Mouse (Mus musculus): Measurements from ENCODE around the gene Pla2g1b. TPM values are rescaled to one million over a fixed set of nuclear protein-coding genes. Genes with fewer than 3 reads are reported as not detected.
A peak's percentile ranks its signal among the peaks of the same experiment; 100 is the strongest.
"Not testable (repeated sequence)": the region's sequence is repeated elsewhere in the genome, so short reads cannot be mapped to it uniquely, and the experiment has no call there.

Gene Pla2g1b
- total RNA-seq, 2 experiments from 2014 or later: not detected

- DNase-seq (ENCODE audit: low spot score in 2 of 2): no peak
These were observed 17.3 kb downstream of the Pla2g1b start for GRCm38 (mm10) chr5:115483385-115483784.

DNA sequence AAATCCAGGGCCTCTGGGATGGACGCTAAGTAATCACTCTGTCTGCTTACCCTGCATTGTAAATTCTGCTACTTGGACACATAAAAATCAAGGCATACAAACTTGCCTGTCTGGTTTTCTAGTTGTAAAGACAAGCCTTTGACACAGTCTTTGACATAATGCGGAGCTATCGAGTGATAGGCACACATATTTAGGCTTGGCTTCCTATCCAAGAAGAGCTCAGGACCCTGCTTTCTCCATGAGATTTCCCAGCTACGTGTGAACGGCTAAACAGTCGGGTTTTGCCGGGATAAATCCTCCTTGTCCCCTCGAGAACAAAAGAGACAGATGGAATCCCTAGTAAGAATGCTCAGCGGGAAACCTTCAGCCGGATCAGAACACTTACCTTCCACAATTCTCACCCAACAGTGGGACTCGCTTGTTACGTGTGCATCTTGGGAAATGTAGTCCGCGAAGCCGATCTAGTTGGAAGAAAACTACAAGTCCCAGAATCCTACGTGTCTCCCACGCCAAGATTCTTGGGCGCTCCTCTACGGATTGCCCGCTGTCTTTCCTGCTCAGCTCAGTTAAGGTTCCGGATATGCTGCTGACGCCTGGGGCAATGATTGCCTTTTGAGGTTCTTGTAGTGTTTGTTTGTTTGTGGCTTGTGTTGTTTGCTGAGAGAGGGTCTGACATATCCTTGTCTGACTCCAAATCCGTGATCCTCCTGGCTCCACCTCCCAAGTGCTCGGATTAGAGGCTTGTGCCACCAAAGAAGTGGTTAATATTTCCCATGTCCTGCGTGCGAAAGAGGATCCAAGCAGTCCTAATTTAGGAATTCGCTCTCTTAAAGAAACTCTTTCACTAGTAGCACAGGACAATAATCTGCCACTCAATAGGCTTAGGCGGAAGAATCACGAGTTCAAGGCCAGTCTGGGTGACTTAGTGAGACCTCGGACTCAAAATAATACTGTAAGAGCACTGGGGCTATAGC, 18.2 kb downstream of the Pla2g1b start, which contains the start of gene Sirt4:
TSS of gene Sirt4 (minus strand) at position 779 of the 974 bp plus-strand sequence.
- peak; percentile 58 to 65 for DNase-seq (ENCODE audit: low spot score in 2 of 2)

GRCm38 (mm10) chr5:115484996-115485395, 18.9 kb downstream of the Pla2g1b start:
- no peak for DNase-seq (ENCODE audit: low spot score in 2 of 2)

DNA sequence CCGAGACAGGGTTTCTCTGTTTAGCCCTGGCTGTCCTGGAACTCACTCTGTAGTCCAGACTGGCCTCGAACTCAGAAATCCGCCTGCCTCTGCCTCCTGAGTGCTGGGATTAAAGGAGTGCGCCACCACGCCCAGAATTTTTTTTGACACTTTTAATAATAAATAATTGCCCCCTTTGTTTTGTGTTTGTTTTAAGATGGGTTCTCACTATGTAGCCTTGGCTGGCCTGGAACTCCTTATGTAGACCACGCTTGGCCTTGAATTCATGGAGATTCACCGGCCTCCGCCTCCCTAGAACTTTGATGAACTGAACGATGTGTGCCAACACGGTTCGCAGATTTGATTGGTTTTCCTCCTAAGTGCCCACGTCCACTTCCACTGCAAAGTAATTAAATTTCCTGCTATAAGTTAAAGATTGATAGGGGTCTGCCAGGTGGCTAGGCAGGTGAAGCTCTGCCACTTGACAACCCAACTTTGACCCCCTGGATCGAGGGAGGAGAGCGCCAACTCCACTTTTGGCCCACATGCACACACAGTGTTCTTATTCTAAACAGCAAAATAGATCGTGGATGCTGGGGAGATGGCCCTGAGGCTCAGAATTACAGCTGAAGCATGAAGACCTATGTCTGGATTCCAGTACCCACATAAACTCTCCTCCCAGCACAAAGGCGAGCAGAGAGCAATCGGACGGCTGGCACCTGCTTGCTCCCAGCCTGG, 19.6 kb downstream of the Pla2g1b start:
- no peak for DNase-seq (ENCODE audit: low spot score in 2 of 2)

DNA sequence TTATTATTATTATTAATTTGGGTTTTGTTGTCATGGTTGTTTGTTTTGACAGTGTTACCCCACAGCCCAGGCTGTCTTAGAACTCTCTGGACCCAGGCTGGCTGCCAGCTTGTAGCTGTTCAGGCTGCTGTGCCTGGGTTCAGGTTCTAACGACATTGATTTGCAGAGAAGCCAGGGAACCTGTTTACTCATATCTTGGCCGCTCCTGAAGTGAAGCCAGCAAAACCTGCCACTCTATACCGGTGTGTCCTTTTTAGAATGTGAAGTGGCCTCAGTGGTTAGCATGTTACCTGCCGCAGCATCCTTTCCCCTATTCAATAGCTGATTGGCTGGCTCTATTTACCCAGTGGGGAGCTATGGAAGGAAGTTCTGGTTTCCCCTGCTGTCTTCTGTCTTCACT, 20.7 kb downstream of the Pla2g1b start:
- DNase-seq (ENCODE audit: low spot score in 2 of 2): no peak

DNA sequence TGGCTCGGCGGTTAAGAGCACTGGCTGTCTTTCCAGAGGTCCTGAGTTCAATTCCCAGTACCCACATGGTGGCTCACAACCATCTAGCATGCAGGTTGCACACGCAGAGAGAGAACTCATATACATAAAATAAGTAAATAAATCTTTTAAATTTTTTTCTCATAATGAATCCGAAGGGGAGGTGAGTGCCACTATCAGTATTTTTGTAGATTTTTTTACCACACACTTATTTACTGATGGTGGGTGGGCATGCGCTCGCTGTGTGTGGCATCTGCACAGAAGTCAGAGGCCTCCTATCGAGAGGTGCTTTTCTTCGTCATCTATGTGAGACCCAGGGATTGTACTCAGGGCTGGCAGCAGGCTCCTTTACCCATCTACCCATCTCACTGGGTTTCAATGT, 21.3 kb downstream of the Pla2g1b start:
- no peak for DNase-seq (ENCODE audit: low spot score in 2 of 2)

- no peak for DNase-seq (ENCODE audit: low spot score in 2 of 2)
These were observed 22.0 kb downstream of the Pla2g1b start for GRCm38 (mm10) chr5:115487942-115488580.

DNA sequence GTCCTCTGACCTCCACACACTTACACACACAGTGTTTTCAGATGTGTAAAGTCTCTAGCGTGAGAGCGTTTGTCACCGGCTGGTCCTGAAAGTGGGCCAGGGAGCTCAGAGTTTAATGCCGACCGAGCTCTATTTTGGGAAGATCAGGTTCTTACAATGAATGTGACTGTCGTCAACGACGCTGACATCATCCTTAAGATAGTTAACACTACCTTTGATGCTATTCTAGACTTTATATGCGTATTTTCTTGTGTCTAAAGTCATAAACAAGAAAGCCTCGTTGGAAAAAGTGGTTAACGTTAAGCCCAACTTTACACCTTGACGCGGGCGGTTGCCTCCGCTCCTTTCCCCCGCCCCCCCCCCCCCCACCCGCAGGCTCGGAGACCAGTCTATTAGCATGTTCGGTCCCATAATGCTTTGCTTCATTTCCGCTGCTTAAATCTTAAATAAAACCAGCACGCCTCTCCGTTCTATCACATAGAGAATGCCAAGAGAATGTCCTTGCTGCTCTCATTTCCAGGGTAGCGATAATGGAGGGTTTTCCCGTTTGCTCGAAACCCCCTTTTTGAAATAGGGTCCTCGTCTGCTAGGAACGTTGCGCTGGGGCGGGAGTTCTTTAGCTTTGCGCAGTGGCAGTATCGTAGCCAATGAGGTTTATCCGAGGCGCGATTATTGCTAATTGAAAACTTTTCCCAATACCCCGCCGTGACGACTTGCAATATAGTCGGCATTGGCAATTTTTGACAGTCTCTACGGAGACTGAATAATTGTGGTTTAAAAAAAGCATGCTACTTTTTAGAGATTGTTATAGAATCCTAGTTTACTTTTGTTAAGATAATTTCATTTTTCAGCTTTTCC, 23.0 kb downstream of the Pla2g1b start:
- peak; percentile 64 to 73 for DNase-seq (ENCODE audit: low spot score in 2 of 2)

GRCm38 (mm10) chr5:115489699-115490637, 23.9 kb downstream of the Pla2g1b start:
- DNase-seq (ENCODE audit: low spot score in 2 of 2): peak; percentile 80 to 84

- DNase-seq (ENCODE audit: low spot score in 2 of 2): no peak
These were observed 24.6 kb downstream of the Pla2g1b start for GRCm38 (mm10) chr5:115490638-115491000.

GRCm38 (mm10) chr5:115491076-115491475, 25.0 kb downstream of the Pla2g1b start:
- no peak for DNase-seq (ENCODE audit: low spot score in 2 of 2)

DNA sequence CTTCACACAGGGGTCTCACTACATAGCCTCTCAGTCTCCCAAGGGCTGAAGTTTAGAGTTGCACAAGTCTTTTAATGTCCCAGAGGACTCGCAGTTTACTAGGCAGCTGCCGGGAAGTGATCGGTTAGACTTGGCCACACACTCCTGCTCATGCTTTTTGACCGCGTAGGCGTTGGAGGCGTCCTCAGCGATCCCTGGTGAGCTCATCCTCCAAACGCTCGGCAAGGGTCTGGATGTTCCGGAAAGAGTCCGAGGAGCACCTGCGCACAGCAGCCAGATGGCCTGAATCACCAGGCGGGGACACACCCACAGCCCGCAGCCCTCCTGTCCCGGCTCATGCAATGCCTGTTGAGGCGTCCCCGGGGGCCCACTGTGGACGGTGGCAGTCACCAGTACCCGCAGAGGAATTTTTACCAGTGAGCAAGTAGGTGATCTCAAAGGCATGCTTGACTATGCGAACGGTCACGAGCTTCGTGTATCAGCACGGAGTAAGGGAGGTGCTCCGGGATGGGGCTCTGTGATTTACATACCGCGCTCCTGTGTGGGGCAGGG, 25.8 kb downstream of the Pla2g1b start:
- peak; percentile 60 to 67 for DNase-seq (ENCODE audit: low spot score in 2 of 2)

DNA sequence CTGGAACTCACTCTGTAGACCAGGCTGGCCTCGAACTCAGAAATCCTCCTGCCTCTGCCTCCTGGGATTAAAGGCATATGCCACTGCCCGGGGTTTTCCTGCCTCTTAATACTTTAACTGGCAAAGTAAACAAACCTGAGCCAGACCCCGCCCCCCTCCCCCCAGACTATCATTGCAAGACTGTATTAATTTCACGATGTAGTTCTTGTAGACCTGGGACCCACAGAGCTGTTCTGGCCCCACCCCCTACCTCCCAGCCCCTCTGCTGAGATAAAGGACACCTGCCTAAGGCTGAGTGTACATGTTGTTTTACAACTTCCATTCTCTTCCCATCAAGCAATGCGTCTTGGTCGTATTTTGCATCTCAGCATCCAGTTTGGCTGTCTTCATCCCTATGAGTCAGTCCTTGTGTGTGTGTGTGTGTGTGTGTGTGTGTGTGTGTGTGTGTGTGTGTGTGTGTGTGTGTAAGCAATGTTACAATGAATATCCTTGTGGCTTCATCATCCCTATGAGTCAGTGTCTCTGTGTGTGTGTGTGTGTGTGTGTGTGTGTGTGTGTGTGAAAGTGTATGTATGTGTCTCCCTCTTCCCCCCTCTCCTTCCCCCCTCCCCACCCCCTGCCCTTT, 26.8 kb downstream of the Pla2g1b start:
- no peak for DNase-seq (ENCODE audit: low spot score in 2 of 2)

- DNase-seq (ENCODE audit: low spot score in 2 of 2): no peak
These were observed 27.4 kb downstream of the Pla2g1b start for GRCm38 (mm10) chr5:115493441-115493840.

- DNase-seq (ENCODE audit: low spot score in 2 of 2): not testable (repeated sequence)
These were observed 29.6 kb downstream of the Pla2g1b start for GRCm38 (mm10) chr5:115495618-115496017.

DNA sequence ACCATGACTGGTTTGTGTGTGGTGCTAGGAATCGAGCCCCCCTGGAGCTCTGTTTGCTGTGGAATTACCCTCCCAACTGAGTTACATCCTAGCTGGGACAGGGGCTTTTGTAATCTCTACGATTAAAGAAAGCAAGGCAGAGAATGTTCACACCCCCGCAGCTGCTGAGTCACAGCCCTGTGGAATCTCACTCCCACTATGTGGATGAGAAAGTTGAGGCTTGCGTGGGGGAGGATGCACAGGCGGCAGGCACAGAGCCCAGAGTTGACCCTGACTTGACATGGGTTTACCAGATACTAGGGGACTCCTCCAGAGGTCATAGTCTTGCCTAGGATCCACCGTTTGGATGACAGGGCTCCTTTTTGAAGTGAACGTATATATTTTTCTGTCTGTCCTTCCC, 31.0 kb downstream of the Pla2g1b start:
- no peak for DNase-seq (ENCODE audit: low spot score in 2 of 2)

DNA sequence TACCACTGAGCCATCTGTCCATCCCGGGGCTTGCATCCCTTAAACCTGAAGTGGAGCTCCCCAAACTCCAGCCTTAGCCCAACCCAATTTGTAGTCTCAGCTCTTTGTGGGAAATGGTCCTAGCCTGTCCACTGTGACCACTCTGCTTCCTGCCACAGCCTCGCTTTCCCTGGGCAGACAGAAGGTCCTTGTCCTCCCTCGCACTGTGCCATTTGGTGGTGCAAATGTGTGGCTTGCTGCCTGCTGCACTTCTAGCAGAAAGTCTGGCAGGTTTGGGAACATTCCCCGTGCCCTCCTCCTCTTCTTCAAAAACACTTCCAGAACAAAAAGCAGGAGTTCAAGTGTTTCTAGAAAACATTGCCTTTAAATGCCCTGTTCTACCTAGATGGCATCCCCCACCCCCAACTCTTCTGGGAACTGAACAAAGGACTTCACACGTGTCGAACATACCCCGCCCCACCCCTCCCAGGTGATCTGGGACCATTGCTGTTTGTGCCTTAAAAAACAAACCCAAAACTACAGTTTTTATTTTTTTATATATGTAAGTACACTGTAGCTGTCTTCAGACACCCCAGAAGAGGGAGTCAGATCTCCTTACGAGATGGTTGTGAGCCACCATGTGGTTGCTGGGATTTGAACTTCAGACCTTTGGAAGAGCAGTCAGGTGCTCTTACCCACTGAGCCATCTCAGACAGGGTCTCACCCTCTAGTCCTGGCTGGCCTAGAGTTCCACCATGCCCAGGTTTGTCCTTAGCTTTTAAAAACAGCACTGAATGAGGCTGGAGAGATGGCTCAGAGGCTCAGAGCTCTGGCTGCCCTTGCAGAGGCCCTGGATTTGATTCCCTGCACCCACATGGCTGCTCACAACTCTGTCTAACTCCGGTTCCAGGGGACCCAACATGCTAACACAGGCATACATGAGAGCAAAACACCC, 32.5 kb downstream of the Pla2g1b start:
- DNase-seq (ENCODE audit: low spot score in 2 of 2): no peak

All from adrenal gland, adult 18-20 months (tissue).